Mouse (Mus musculus) limb, embryonic 11.5 days (tissue): ENCODE measurements around the gene Dnah12. TPM values are rescaled to one million over a fixed set of nuclear protein-coding genes. Genes with fewer than 3 reads are reported as not detected.
"Not testable (repeated sequence)": the region's sequence is repeated elsewhere in the genome, so short reads cannot be mapped to it uniquely, and the experiment has no call there.

Experiments used
- ATAC-seq: fragments of 200-750 bp; cut with Nextera tagmentation; 2 replicates; pipeline ENCODE4 v1.8.0; 2017; ENCODE audit warnings: low read depth; ENCODE audit not compliant: insufficient number of reproducible peaks, low FRiP score, low TSS enrichment
- DNase-seq: peaks from one replicate; pipeline ENCODE4 v3.0.0-alpha.2; 2015; ENCODE audit warnings: low spot score
- H3K27ac ChIP-seq: fragments of 300-500 bp; sonication (generic); replicated peaks from 2 replicates; pipeline ENCODE4 v1.5.1; 2014; ENCODE audit warnings: low read depth, mild to moderate bottlenecking, low read length
- H3K27me3 ChIP-seq: fragments of 300-500 bp; sonication (generic); 2 replicates; pipeline ENCODE4 v1.6.1; 2014; ENCODE audit warnings: mild to moderate bottlenecking, low read length, mixed read lengths; ENCODE audit not compliant: control insufficient read depth, insufficient read depth
- H3K36me3 ChIP-seq: fragments of 300-500 bp; sonication (generic); 2 replicates; pipeline ENCODE4 v1.6.1; 2014; ENCODE audit warnings: mild to moderate bottlenecking, low read length, moderate library complexity, mixed read lengths; ENCODE audit not compliant: control insufficient read depth, insufficient read depth
- H3K4me1 ChIP-seq: fragments of 300-500 bp; sonication (generic); 2 replicates; pipeline ENCODE4 v1.6.1; 2014; ENCODE audit warnings: low read length, mixed read lengths; ENCODE audit not compliant: control insufficient read depth, insufficient read depth
- H3K4me2 ChIP-seq: fragments of 300-500 bp; sonication (generic); 2 replicates; pipeline ENCODE4 v1.6.1; 2014; ENCODE audit warnings: low read depth, mild to moderate bottlenecking, moderate library complexity; ENCODE audit not compliant: severe bottlenecking
- H3K4me3 ChIP-seq: fragments of 300-500 bp; sonication (generic); 2 replicates; pipeline ENCODE4 v1.5.1; 2014; ENCODE audit warnings: low read depth, low read length
- H3K9ac ChIP-seq: fragments of 300-500 bp; sonication (generic); 2 replicates; pipeline ENCODE4 v1.6.1; 2014; ENCODE audit warnings: mild to moderate bottlenecking, low read length
- H3K9me3 ChIP-seq: fragments of 300-500 bp; sonication (generic); 2 replicates; pipeline ENCODE4 v1.6.1; 2016; ENCODE audit warnings: low read length; ENCODE audit not compliant: control insufficient read depth
- WGBS: fragments of 180-500 bp; shearing (Covaris S2); extraction: QIAGEN DNeasy Blood & Tissue Kit; methylation state at CpG from one replicate; pipeline ENCODE4 v1.1.7; 2014; 5-methylcytosine and 5-hydroxymethylcytosine counted together
- polyA plus RNA-seq: library from polyadenylated mRNA; unstranded; fragments of >200 nt; fragmentation: Nextera tagmentation; extraction: Ambion mirVana; gene quantifications from 2 replicates; pipeline ENCODE4 v1.2.1, GENCODE M21; 2014

Gene Dnah12
- polyA plus RNA-seq, 1 experiment from 2014 or later, result not detected

- no peaks in the 10 kb centered on the region for H3K27me3 ChIP-seq
- peaks cover 5% of the 10 kb centered on the region; the same call in 1 of the 2 replicates for H3K36me3 ChIP-seq
- DNase-seq, result no peak
- WGBS, result 95% methylated on average over 2 of the region's 2 CpGs
- no peak overlapping the region for H3K9ac ChIP-seq
- no peak for ATAC-seq
- no peak overlapping the region for H3K27ac ChIP-seq
- H3K4me3 ChIP-seq, result no peak overlapping the region
- H3K9me3 ChIP-seq, result no peaks in the 10 kb centered on the region
- H3K4me2 ChIP-seq, result no peak overlapping the region
- 0 out of 2 replicates have a peak, but pooled peaks cover 3% of the 10 kb centered on the region for H3K4me1 ChIP-seq
Observed at GRCm38 (mm10) chr14:26663851-26664250, 29.2 kb upstream of the Dnah12 start.

- 0 out of 2 replicates have a peak, but pooled peaks cover 3% of the 10 kb centered on the region for H3K4me1 ChIP-seq
- H3K4me2 ChIP-seq, result peak overlapping the region; percentile 91
- peak overlapping the region; percentile 96 for H3K4me3 ChIP-seq
- H3K9ac ChIP-seq, result peak overlapping the region; percentile 81
- no peaks in the 10 kb centered on the region for H3K27me3 ChIP-seq
- DNase-seq, result no peak
- no peak for ATAC-seq
- WGBS, result 25% methylated on average over 6 of the region's 6 CpGs
- H3K36me3 ChIP-seq, result peaks cover 5% of the 10 kb centered on the region; the same call in 1 of the 2 replicates
- no peak overlapping the region for H3K27ac ChIP-seq
- H3K9me3 ChIP-seq, result no peaks in the 10 kb centered on the region
Observed at GRCm38 (mm10) chr14:26667991-26668370, 25.1 kb upstream of the Dnah12 start.

DNA sequence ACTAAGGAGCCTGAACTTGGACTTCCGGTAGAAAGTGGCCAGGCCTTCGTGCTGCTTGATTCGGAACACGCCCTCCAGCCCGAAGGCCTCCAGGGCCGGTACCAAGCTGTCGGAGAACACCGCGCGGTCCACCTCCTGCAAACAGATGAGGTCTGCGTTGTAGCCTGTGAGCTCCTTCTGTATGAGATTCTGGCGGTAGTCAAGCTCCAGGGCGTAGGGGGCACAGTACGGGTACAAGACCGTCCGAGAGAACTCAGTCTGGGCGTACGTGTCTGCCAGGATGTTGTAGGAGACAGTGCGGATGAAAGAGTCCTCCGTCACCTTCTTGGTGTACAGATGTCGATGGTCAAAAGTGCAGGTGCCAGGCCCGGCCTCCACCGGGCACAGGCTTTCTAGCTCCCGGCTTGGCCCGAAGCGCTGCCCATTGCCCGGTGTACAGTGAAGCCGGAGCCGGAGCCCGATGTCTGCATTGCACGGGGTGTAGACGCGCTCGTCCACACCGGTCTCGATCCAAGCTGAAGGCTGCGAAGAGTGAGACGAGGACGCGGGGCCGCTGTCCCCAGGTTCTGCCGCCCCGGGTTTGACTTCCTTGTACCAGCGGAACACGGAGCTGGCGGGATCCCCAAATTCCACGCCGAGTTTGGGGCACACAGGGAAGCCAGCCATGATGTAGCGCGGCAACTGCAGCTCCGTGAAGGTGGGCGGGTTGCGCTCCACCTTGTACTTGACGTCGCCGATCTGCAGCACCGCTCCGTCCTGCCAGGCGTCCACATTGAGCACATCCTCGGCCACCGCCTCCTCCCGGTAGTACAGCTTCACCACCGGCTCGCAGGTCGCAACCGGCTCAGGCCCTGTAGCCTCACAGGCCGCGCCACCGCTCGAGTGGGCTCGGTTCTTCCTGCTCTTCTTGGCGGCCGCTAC is 24.4 kb upstream of the Dnah12 start:
- H3K4me1 ChIP-seq, result 0 out of 2 replicates have a peak, but pooled peaks cover 3% of the 10 kb centered on the region
- peak overlapping the region; percentile 96 for H3K4me3 ChIP-seq
- WGBS, result 1% methylated on average over 73 of the region's 73 CpGs
- ATAC-seq (peak; percentile 31; the same call in 1 of the 2 replicates), DNase-seq (peak; percentile 34)
- H3K36me3 ChIP-seq, result peaks cover 5% of the 10 kb centered on the region; the same call in 1 of the 2 replicates
- peak overlapping the region; percentile 91 for H3K4me2 ChIP-seq
- no peaks in the 10 kb centered on the region for H3K9me3 ChIP-seq
- no peaks in the 10 kb centered on the region for H3K27me3 ChIP-seq
- peak overlapping the region; percentile 81 for H3K9ac ChIP-seq
- H3K27ac ChIP-seq, result peak overlapping the region; percentile 77

- Histone ChIP-seq H3K27me3 (no peaks in the 10 kb centered on the region), H3K9me3 (no peaks in the 10 kb centered on the region), H3K27ac (peak within 1 kb of the TSS; percentile 77), H3K4me3 (peak within 1 kb of the TSS; percentile 96), H3K4me2 (peak within 1 kb of the TSS; percentile 91), H3K9ac (peak within 1 kb of the TSS; percentile 81), H3K4me1 (0 out of 2 replicates have a peak, but pooled peaks cover 3% of the 10 kb centered on the region), H3K36me3 (peaks cover 5% of the 10 kb centered on the region; the same call in 1 of the 2 replicates)
- under 1% methylated on average over 70 of the region's 70 CpGs for WGBS
- ATAC-seq, result peak; percentile 87; the same call in 1 of the 2 replicates
- peak; percentile 89 for DNase-seq
Observed at GRCm38 (mm10) chr14:26669292-26670073, 23.6 kb upstream of the Dnah12 start, which contains the start of gene Pde12. Pde12 (minus strand) TSS chr14:26669883.

GRCm38 (mm10) chr14:26670964-26671363 is 22.1 kb upstream of the Dnah12 start:
- Histone ChIP-seq H3K36me3 (no peaks in the 10 kb centered on the region), H3K27me3 (no peaks in the 10 kb centered on the region), H3K4me3 (no peak overlapping the region), H3K9me3 (no peaks in the 10 kb centered on the region), H3K9ac (no peak overlapping the region), H3K27ac (no peak overlapping the region), H3K4me1 (0 out of 2 replicates have a peak, but pooled peaks cover 3% of the 10 kb centered on the region), H3K4me2 (no peak overlapping the region)
- no peak for ATAC-seq
- DNase-seq, result no peak

DNA sequence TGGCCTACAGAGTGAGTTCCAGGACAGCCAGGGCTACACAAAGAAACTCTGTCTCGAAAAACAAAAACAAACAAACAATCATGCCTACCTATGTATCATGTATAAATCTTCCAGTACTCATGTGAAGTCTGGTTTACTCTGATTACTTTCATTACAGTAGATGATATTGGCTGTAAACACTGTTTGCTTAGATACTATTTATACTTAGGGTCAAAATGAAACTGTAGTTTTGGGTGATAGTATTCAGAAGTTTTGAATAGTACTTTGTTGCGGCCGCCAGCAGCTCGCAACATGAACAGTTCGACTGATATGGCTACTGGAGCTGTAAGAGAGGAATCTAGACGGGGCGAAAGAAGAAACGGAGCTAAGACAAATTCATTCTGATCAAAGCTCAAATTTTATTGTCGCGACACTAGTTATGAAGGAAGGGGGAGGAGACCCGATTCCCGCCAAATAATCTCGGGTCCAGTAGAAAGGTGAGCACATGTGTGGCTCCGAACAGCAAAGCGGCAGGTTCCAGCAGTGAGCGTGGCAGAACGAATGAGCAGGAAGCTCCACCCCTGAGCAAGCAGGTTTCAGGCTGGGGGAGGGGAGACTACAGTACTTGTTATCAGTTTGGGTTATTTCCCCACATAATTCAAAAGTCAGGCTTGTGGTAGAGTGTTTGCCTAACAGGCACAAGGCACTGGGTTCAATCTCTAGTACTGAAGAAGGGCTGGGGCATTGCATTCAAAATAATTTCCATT is 21.0 kb upstream of the Dnah12 start:
- not testable (repeated sequence) for H3K9ac ChIP-seq, H3K9me3 ChIP-seq, ATAC-seq, H3K36me3 ChIP-seq, H3K27me3 ChIP-seq, DNase-seq, H3K4me2 ChIP-seq, H3K27ac ChIP-seq, H3K4me1 ChIP-seq, H3K4me3 ChIP-seq
- WGBS, result 68% methylated on average over 17 of the region's 17 CpGs

GRCm38 (mm10) chr14:26674476-26675169 is 18.5 kb upstream of the Dnah12 start:
- not testable (repeated sequence) for H3K9ac ChIP-seq, H3K27ac ChIP-seq, DNase-seq, H3K4me2 ChIP-seq, H3K36me3 ChIP-seq, H3K4me1 ChIP-seq, H3K9me3 ChIP-seq, H3K4me3 ChIP-seq, ATAC-seq, H3K27me3 ChIP-seq
- WGBS, result 81% methylated on average over 2 of the region's 2 CpGs
